24 mouse cellular contexts compared by ENCODE assay signal in the genomic region with DNA sequence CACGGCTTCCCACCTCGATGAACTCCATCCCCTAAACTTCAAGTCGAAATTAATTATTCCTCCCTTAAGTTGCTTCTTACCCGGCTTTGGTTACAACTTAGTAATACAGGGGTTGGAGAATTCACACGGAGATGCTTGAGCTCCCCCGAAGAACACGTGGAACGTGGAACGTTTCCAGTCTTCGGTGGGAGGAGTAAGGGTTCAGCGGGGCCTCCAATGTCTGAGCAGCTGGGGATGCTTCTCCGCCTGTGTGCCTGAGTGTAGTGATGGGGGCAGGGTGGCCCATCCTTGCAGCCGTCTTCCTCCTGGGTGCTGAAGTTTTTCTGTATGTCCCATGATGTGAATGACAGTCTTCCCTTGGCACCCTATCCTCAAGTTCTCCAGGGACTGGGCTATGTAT. TPM values are rescaled to one million over a fixed set of nuclear protein-coding genes. Genes with fewer than 3 reads are reported as not detected.
A peak's percentile ranks its signal among the peaks of the same experiment; 100 is the strongest.
DNase-seq lines count a peak whose midpoint lies in the region; TF ChIP-seq lines count a peak whose summit lies in the region.
"Had no signal": no experiment of that assay in that cellular context is flagged by ENCODE, and none has a peak within 500 bp of the region (broad histone marks: within the 10 kb centered on the region; RNA-seq: fewer than 3 reads in every experiment).

No protein-coding gene starts in this region.

- H3K4me3 ChIP-seq in testis, adult 2 months (ENCODE audit: control insufficient read depth, low read depth, low read length), result peak overlapping the region; percentile 66
- H3K4me3 ChIP-seq: embryonic facial prominence, embryonic 10.5 days; embryonic facial prominence, embryonic 12.5 days; forebrain, embryonic 13.5 days; forebrain, embryonic 15.5 days had no signal

- no peak for TF ChIP-seq CTCF in testis, adult 2 months (IDR thresholded peaks at IDR 0.05; ENCODE audit: control insufficient read depth, insufficient read depth, insufficient replicate concordance, low read depth, low read length)

- no peak for TF ChIP-seq POLR2A in testis, adult 2 months (IDR thresholded peaks at IDR 0.05; ENCODE audit: control insufficient read depth, low read depth, low read length)

- no peaks in the 10 kb centered on the region for H3K36me3 ChIP-seq in testis, adult 2 months (ENCODE audit: control insufficient read depth, insufficient read depth, low read length)
- H3K36me3 ChIP-seq: embryonic facial prominence, embryonic 12.5 days; forebrain, embryonic 15.5 days had no signal

- no peak overlapping the region for H3K27ac ChIP-seq in testis, adult 2 months (ENCODE audit: control insufficient read depth, insufficient read depth, low read depth, low read length)
- H3K27ac ChIP-seq: embryonic facial prominence, embryonic 10.5 days; embryonic facial prominence, embryonic 12.5 days; forebrain, embryonic 13.5 days; forebrain, embryonic 15.5 days had no signal

- peaks cover 19% of the 10 kb centered on the region for H3K4me1 ChIP-seq in testis, adult 2 months (ENCODE audit: control insufficient read depth, insufficient read depth, low read length)
- H3K4me1 ChIP-seq: embryonic facial prominence, embryonic 12.5 days; forebrain, embryonic 13.5 days; forebrain, embryonic 15.5 days had no signal

- DNase-seq in testis, postnatal 14 days (ENCODE audit: low spot score), result no peak
- DNase-seq in brain, adult 2 months (ENCODE audit: low read depth, low spot score), result peak; percentile 53
- no peak for DNase-seq in left cerebral cortex, adult 9 months (ENCODE audit: low spot score in 2 of 2)
- no peak for DNase-seq in cerebellum, adult 8-10 months
- DNase-seq: adrenal gland, adult 8-10 months; adrenal gland, postnatal 14 days; adrenal gland, postnatal 36 days; cerebellum, adult 11 months; cerebellum, adult 18-20 months; cerebellum, adult 9-10 months; cerebellum, postnatal 10 days; cerebellum, postnatal 25 days; forebrain, postnatal 0 days had no signal

- H3K27me3 ChIP-seq in testis, adult 2 months (ENCODE audit: control insufficient read depth, insufficient read depth, low read length), result no peaks in the 10 kb centered on the region
- H3K27me3 ChIP-seq: embryonic facial prominence, embryonic 12.5 days; forebrain, embryonic 13.5 days; forebrain, embryonic 15.5 days had no signal

RNA-seq across cellular contexts. Expression of a gene that starts 14.6 kb away (rescaled TPM):
- 1.1 and 1.2 TPM in 2 replicates for polyA plus RNA-seq in testis, adult 2 months (2012; rRNA removed)

RNA-seq across cellular contexts. Expression of a gene that starts 29.2 kb away (rescaled TPM):
- polyA plus RNA-seq in testis, adult 2 months (2012; rRNA removed), result 206 and 220 TPM in 2 replicates
- polyA plus RNA-seq: activated CD4-positive, CD25-positive, alpha-beta regulatory T cell, adult 4 months; brain, embryonic 14.5 days; C2C12; cortical plate, adult 2 months; embryonic facial prominence, embryonic 10.5 days; embryonic facial prominence, embryonic 12.5 days; embryonic facial prominence, embryonic 14.5 days; forebrain, embryonic 11.5 days; forebrain, embryonic 13.5 days; forebrain, embryonic 15.5 days; forebrain, postnatal 0 days had no signal
